ENCODE assay signal across 9 mouse cellular contexts in the genomic region with DNA sequence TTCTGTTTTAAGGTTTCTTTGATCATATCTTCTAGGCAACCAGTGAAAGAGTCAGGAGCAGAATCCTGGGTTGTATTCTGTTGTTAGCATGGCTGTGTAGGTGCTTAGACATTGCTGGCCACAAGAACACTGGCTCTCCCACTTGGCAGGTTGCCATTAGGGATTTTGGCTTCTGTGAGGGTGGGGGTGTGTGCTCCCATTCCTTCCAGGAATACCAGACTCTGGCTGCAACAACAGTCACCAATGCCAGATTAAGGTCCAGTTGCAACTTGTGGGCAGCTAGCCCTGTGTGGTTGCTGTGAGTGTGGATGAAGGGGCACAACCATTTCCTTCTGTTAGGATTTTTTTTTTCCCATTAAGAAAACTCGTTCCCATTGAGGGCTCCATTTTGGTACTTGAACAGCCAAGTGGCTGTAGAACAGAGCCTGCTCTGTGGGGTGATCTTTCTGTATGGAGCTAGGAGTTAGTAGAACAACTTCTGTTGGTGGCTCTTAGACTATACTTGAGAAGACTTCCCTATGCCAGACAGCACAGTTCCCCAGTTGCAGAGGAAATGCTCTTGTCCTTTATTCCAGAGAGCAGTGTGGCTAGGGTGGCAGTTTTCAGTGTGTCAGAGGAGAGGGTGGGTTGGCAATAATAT. TPM values are rescaled to one million over a fixed set of nuclear protein-coding genes. Genes with fewer than 3 reads are reported as not detected.
DNase-seq lines count a peak whose midpoint lies in the region; ATAC-seq and TF ChIP-seq lines count a peak whose summit lies in the region.
"Had no signal": no experiment of that assay in that cellular context is flagged by ENCODE, and none has a peak within 500 bp of the region (broad histone marks: within the 10 kb centered on the region; RNA-seq: fewer than 3 reads in every experiment).

No protein-coding gene starts in this region.

- intact Hi-C loops in heart, adult 2 months (cut with DNase I), result loop anchor here (2.0 kb wide), 1 partner anchor 21 kb away; no protein-coding TSS in a partner anchor

- WGBS in heart, adult 2 months, result 17% methylated on average over 1 of the region's 1 CpGs
- 88% methylated on average over 1 of the region's 1 CpGs for WGBS in limb, embryonic 10.5 days
- WGBS in neural tube, embryonic 13.5 days, result 58% methylated on average over 1 of the region's 1 CpGs

- peaks cover 9% of the 10 kb centered on the region for H3K36me3 ChIP-seq in heart, adult 2 months (ENCODE audit: control insufficient read depth, insufficient read depth, low read length)
- H3K36me3 ChIP-seq in limb, embryonic 10.5 days, result peaks cover 36% of the 10 kb centered on the region
- H3K36me3 ChIP-seq in neural tube, embryonic 13.5 days, result 0 out of 2 replicates have a peak, but pooled peaks cover 5% of the 10 kb centered on the region

- H3K4me1 ChIP-seq in heart, adult 2 months (ENCODE audit: control insufficient read depth, insufficient read depth, low read length), result peaks cover 13% of the 10 kb centered on the region
- H3K4me1 ChIP-seq in limb, embryonic 10.5 days, result peaks cover 52% of the 10 kb centered on the region
- H3K4me1 ChIP-seq in neural tube, embryonic 13.5 days (replicated peaks), result peaks cover 56% of the 10 kb centered on the region

- no peak overlapping the region; the same call in 1 of the 2 replicates for H3K9ac ChIP-seq in heart, adult 2 months (ENCODE audit: low read depth, low read length)
- no peak overlapping the region for H3K9ac ChIP-seq in neural tube, embryonic 13.5 days
- H3K9ac ChIP-seq: embryonic facial prominence, embryonic 12.5 days had no signal

- no peaks in the 10 kb centered on the region for H3K9me3 ChIP-seq in limb, embryonic 10.5 days (replicated peaks)
- no peaks in the 10 kb centered on the region for H3K9me3 ChIP-seq in neural tube, embryonic 13.5 days
- H3K9me3 ChIP-seq: embryonic facial prominence, embryonic 12.5 days had no signal

- H3K27me3 ChIP-seq in heart, adult 2 months (ENCODE audit: control insufficient read depth, insufficient read depth, low read length), result no peaks in the 10 kb centered on the region
- H3K27me3 ChIP-seq in limb, embryonic 10.5 days (ENCODE audit: low read depth, poor library complexity, severe bottlenecking), result no peaks in the 10 kb centered on the region
- no peaks in the 10 kb centered on the region for H3K27me3 ChIP-seq in neural tube, embryonic 13.5 days
- H3K27me3 ChIP-seq: embryonic facial prominence, embryonic 12.5 days had no signal

- TF ChIP-seq POLR2A in heart, adult 2 months (IDR thresholded peaks at IDR 0.05; ENCODE audit: insufficient read depth, low read depth, low read length), result no peak

- H3K4me3 ChIP-seq in heart, adult 2 months, result no peak overlapping the region
- H3K4me3 ChIP-seq in limb, embryonic 10.5 days, result no peak overlapping the region
- H3K4me3 ChIP-seq in neural tube, embryonic 13.5 days, result no peak overlapping the region
- H3K4me3 ChIP-seq: embryonic facial prominence, embryonic 12.5 days had no signal

- H3K4me2 ChIP-seq in neural tube, embryonic 13.5 days, result no peak overlapping the region
- H3K4me2 ChIP-seq: embryonic facial prominence, embryonic 12.5 days had no signal

- peaks cover 5% of the 10 kb centered on the region for H3K79me2 ChIP-seq in heart, adult 2 months (replicated peaks; ENCODE audit: control insufficient read depth, insufficient read depth, low read length)

- TF ChIP-seq CTCF in heart, adult 2 months (IDR thresholded peaks at IDR 0.05), result no peak

- H3K27ac ChIP-seq in heart, adult 2 months, result no peak overlapping the region; the same call in 1 of the 2 replicates
- peak overlapping the region; percentile 2; the same call in 1 of the 2 replicates for H3K27ac ChIP-seq in limb, embryonic 10.5 days
- H3K27ac ChIP-seq in neural tube, embryonic 13.5 days (replicated peaks), result peak overlapping the region; percentile 75
- H3K27ac ChIP-seq: embryonic facial prominence, embryonic 12.5 days had no signal

- 0 out of 2 replicates have a peak, but pooled peaks have one; percentile 51 for TF ChIP-seq EP300 in heart, adult 2 months (IDR thresholded peaks at IDR 0.05; ENCODE audit: insufficient read depth, low read depth, low read length)

- DNase-seq in kidney, adult 9 months, result peak; percentile 60
- no peak for DNase-seq in kidney, adult 11 months
- peak; percentile 24 to 43 for DNase-seq in cerebellum, postnatal 36 days
- DNase-seq in heart, adult 2 months, result peak; percentile 60 to 70
- DNase-seq in limb, embryonic 10.5 days (ENCODE audit: low spot score), result no peak
- DNase-seq in spleen, adult 12 weeks (ENCODE audit: low spot score), result no peak
- no peak for DNase-seq in spleen, adult 18-20 months

- no peak for ATAC-seq in neural tube, embryonic 13.5 days (ENCODE audit: low read depth)

RNA-seq across cellular contexts. Expression of gene Copz1, which starts 13.4 kb away (rescaled TPM):
- 10 to 100 TPM; 50.2 to 55.2 TPM for total RNA-seq in heart, adult 2 months (2021)
- 58.7 and 96.8 TPM in 2 replicates for polyA plus RNA-seq in heart, adult 2 months (2012; rRNA removed)
- 305 and 309 TPM in 2 replicates for polyA plus RNA-seq in limb, embryonic 10.5 days (2016; fragmentation: Nextera tagmentation; extraction: Ambion mirVana)
- polyA plus RNA-seq in neural tube, embryonic 13.5 days (2015; fragmentation: Nextera tagmentation; extraction: Ambion mirVana), result 214 and 224 TPM in 2 replicates

RNA-seq across cellular contexts. Expression of gene Gpr84, which starts 24.5 kb away (rescaled TPM):
- total RNA-seq in heart, adult 2 months (2021), result not detected
- polyA plus RNA-seq in heart, adult 2 months (2012; rRNA removed), result 0.06 TPM in 1 of 2 replicates, not detected in the other
- polyA plus RNA-seq in limb, embryonic 10.5 days (2016; fragmentation: Nextera tagmentation; extraction: Ambion mirVana), result 0.28 and 0.30 TPM in 2 replicates
- polyA plus RNA-seq in neural tube, embryonic 13.5 days (2015; fragmentation: Nextera tagmentation; extraction: Ambion mirVana), result 0.57 and 0.62 TPM in 2 replicates

RNA-seq across cellular contexts. Expression of gene Nfe2, which starts 27.7 kb away (rescaled TPM):
- total RNA-seq in heart, adult 2 months (2021), result 1 to 10 TPM in 1 of 2 experiments, under 1 TPM in 1; 0.86 to 2.0 TPM
- 1.6 and 1.9 TPM in 2 replicates for polyA plus RNA-seq in heart, adult 2 months (2012; rRNA removed)
- polyA plus RNA-seq in limb, embryonic 10.5 days (2016; fragmentation: Nextera tagmentation; extraction: Ambion mirVana), result 5.9 and 6.1 TPM in 2 replicates
- polyA plus RNA-seq in neural tube, embryonic 13.5 days (2015; fragmentation: Nextera tagmentation; extraction: Ambion mirVana), result 1.3 and 1.9 TPM in 2 replicates

RNA-seq across cellular contexts. Expression of gene Hnrnpa1, which starts 45.7 kb away (rescaled TPM):
- total RNA-seq in heart, adult 2 months (2021), result 100 to 1,000 TPM; 143 to 149 TPM
- polyA plus RNA-seq in heart, adult 2 months (2012; rRNA removed), result 59.4 and 109 TPM in 2 replicates
- polyA plus RNA-seq in limb, embryonic 10.5 days (2016; fragmentation: Nextera tagmentation; extraction: Ambion mirVana), result 1,775 and 1,966 TPM in 2 replicates
- polyA plus RNA-seq in neural tube, embryonic 13.5 days (2015; fragmentation: Nextera tagmentation; extraction: Ambion mirVana), result 784 and 805 TPM in 2 replicates

RNA-seq across cellular contexts. Expression of gene Cbx5, which starts 46.3 kb away (rescaled TPM):
- 10 to 100 TPM; 56.5 to 57.0 TPM for total RNA-seq in heart, adult 2 months (2021)
- polyA plus RNA-seq in heart, adult 2 months (2012; rRNA removed), result 15.6 and 39.9 TPM in 2 replicates
- polyA plus RNA-seq in limb, embryonic 10.5 days (2016; fragmentation: Nextera tagmentation; extraction: Ambion mirVana), result 191 and 215 TPM in 2 replicates
- 104 and 116 TPM in 2 replicates for polyA plus RNA-seq in neural tube, embryonic 13.5 days (2015; fragmentation: Nextera tagmentation; extraction: Ambion mirVana)

Comparison
In these comparisons a context has a peak if more than half of its experiments do, and no peak if none do; other contexts are left out.
1. DNase-seq: peak in kidney, adult 9 months (single experiment), cerebellum, postnatal 36 days (2 of 2) and heart, adult 2 months (2 of 2); none in kidney, adult 11 months (single experiment), limb, embryonic 10.5 days (single experiment), spleen, adult 12 weeks (single experiment) and spleen, adult 18-20 months (0 of 2).